Mouse (Mus musculus): ENCODE results near the gene Cln6.

GRCm38 (mm10) chr9:62858266-62859019 is 19.9 kb downstream of the Cln6 start:
- TF ChIP-seq CTCF (IDR thresholded peaks at IDR 0.05; ENCODE audit: control insufficient read depth, insufficient read depth, insufficient read length) (no peak), MYOG (IDR thresholded peaks at IDR 0.05; ENCODE audit: control insufficient read depth, extremely low read depth, insufficient read length) (no peak), MAX (IDR thresholded peaks at IDR 0.05) (no peak), USF1 (IDR thresholded peaks at IDR 0.05; ENCODE audit: low read depth) (no peak), CEBPB (IDR thresholded peaks at IDR 0.05; ENCODE audit: low read depth) (no peak)
